Mouse (Mus musculus): ENCODE results near the gene Maoa.

The Maoa gene

GRCm38 (mm10) chrX:16619034-16619929 is at the start of gene Maoa:
Gene Maoa (plus strand): TSS chrX:16619698.
- peak; percentile 85 for DNase-seq

- DNase-seq: peak; percentile 90
Observed at GRCm38 (mm10) chrX:16618225-16619033, 1.1 kb upstream of the Maoa start.

DNA sequence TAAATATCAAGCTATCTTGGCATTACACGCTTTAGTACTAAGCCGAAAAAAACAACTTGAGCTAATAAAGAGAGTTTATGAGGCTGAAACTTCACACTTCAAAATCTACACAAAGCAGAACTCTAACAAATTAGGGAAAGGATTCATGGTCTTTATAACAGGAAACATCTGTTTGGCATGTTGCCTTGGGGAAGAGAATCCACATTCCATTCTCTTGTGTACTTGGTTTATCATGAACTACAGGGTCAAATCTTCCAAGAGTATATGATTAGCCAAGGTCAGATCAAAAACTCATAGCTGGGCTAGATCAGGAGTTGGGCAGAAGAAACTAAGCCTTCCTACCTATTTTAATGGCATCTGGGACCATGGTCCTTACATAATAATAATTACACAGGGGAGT is 37.0 kb downstream of the Maoa start:
- no peak for DNase-seq

DNA sequence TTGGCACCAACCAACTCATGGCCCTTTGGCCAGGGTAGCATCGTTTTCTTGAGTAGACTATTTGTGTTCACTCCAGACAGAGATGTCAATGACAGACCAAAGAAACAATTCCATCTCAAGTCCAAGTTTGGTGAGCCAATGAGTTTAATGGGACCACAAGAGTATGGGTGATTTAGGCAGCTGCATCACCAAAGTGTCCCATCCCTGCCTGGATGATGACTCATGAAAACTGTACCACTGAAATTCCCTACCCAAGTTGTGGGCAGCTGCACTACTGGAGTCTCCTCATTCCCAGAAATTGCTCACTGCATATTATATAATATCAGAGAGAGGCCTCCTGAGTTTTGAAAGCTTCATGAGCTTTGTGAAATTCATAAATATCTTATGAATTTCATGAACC is 86.6 kb downstream of the Maoa start:
- no peak for DNase-seq

- no peak for DNase-seq
Observed at GRCm38 (mm10) chrX:16714033-16714432, 94.5 kb downstream of the Maoa start.
